ENCODE assay signal across 12 mouse cellular contexts in the genomic region with DNA sequence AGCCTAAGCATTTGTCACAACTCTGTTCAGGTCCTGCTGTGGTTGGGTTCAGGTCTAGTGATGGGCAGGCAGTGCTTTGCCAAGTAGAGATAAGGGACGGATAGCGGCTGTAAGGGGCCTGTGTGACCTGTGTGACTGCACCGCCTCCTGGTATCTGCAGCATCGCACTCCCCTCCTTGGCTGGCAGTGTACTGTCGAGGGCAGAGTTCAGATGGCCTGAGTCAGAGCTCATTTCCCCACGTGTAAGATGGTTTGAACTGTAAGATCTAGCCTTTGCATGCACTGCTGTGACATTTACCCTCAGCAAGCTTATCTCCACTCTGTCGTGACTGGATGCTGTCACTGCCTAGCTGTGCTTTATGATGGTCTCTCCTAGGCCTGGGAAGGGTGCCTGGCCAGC. TPM values are rescaled to one million over a fixed set of nuclear protein-coding genes. Genes with fewer than 3 reads are reported as not detected.
A peak's percentile ranks its signal among the peaks of the same experiment; 100 is the strongest.
DNase-seq lines count a peak whose midpoint lies in the region; ATAC-seq lines count a peak whose summit lies in the region.
"Had no signal": no experiment of that assay in that cellular context is flagged by ENCODE, and none has a peak within 500 bp of the region (broad histone marks: within the 10 kb centered on the region; RNA-seq: fewer than 3 reads in every experiment).

No protein-coding gene starts in this region.

- peaks cover 51% of the 10 kb centered on the region for H3K4me1 ChIP-seq in kidney, embryonic 16.5 days (ENCODE audit: insufficient read depth, low read length)
- H3K4me1 ChIP-seq in intestine, embryonic 16.5 days (ENCODE audit: control insufficient read depth, insufficient read depth, low read length): peaks cover 31% of the 10 kb centered on the region
- H3K4me1 ChIP-seq in megakaryocyte, embryonic 14.5 days: peaks cover 99% of the 10 kb centered on the region

- H3K4me2 ChIP-seq in kidney, embryonic 16.5 days (replicated peaks; ENCODE audit: low read depth, low read length): no peak overlapping the region
- H3K4me2 ChIP-seq in intestine, embryonic 16.5 days (ENCODE audit: low read depth, low read length): no peak overlapping the region
- H3K4me2 ChIP-seq: limb, embryonic 12.5 days had no signal

- H3K27ac ChIP-seq in kidney, embryonic 16.5 days (ENCODE audit: low read length): no peak overlapping the region
- H3K27ac ChIP-seq in intestine, embryonic 16.5 days (ENCODE audit: low read length): no peak overlapping the region; the same call in 1 of the 2 replicates
- H3K27ac ChIP-seq: limb, embryonic 12.5 days had no signal

- no peak overlapping the region for H3K4me3 ChIP-seq in kidney, embryonic 16.5 days (ENCODE audit: low read length)
- H3K4me3 ChIP-seq in intestine, embryonic 16.5 days (ENCODE audit: low read length): no peak overlapping the region
- peak overlapping the region; percentile 85 for H3K4me3 ChIP-seq in megakaryocyte, embryonic 14.5 days (replicated peaks)
- H3K4me3 ChIP-seq: limb, embryonic 12.5 days; myocyte had no signal

- ATAC-seq in kidney, embryonic 16.5 days (ENCODE audit: low FRiP score, low TSS enrichment): no peak
- ATAC-seq in intestine, embryonic 16.5 days: peak; percentile 83
- ATAC-seq: forebrain, embryonic 16.5 days had no signal

- 54% methylated on average over 7 of the region's 7 CpGs for WGBS in kidney, embryonic 16.5 days
- WGBS in intestine, embryonic 16.5 days: 40% methylated on average over 7 of the region's 7 CpGs

- H3K27me3 ChIP-seq in kidney, embryonic 16.5 days (ENCODE audit: insufficient read depth, low read length): no peaks in the 10 kb centered on the region
- no peaks in the 10 kb centered on the region for H3K27me3 ChIP-seq in intestine, embryonic 16.5 days (replicated peaks; ENCODE audit: control insufficient read depth, insufficient read depth, low read length)
- H3K27me3 ChIP-seq in megakaryocyte, embryonic 14.5 days (replicated peaks): no peaks in the 10 kb centered on the region
- H3K27me3 ChIP-seq: limb, embryonic 12.5 days had no signal

- peak; percentile 70 for DNase-seq in adrenal gland, adult 2 months
- no peak for DNase-seq in adrenal gland, postnatal 4 days (ENCODE audit: low spot score in 2 of 2)
- peak; percentile 23 to 34 for DNase-seq in kidney, adult 8-10 months
- DNase-seq in right cerebral cortex, postnatal 36 days (ENCODE audit: low spot score in 2 of 2): no peak
- no peak for DNase-seq in embryo, embryonic 9.5 days (ENCODE audit: extremely low spot score)
- DNase-seq: right cerebral cortex, postnatal 25 days had no signal

- no peak overlapping the region for H3K9ac ChIP-seq in kidney, embryonic 16.5 days (replicated peaks; ENCODE audit: low read length)
- H3K9ac ChIP-seq in intestine, embryonic 16.5 days (ENCODE audit: low read depth, low read length): no peak overlapping the region

- H3K9me3 ChIP-seq in kidney, embryonic 16.5 days (ENCODE audit: low read length): no peaks in the 10 kb centered on the region
- no peaks in the 10 kb centered on the region for H3K9me3 ChIP-seq in intestine, embryonic 16.5 days (ENCODE audit: control insufficient read depth, low read length)
- no peaks in the 10 kb centered on the region for H3K9me3 ChIP-seq in megakaryocyte, embryonic 14.5 days
- H3K9me3 ChIP-seq: limb, embryonic 12.5 days had no signal

- H3K36me3 ChIP-seq in kidney, embryonic 16.5 days (ENCODE audit: insufficient read depth, low read length): peaks cover 1% of the 10 kb centered on the region; the same call in 1 of the 2 replicates
- no peaks in the 10 kb centered on the region for H3K36me3 ChIP-seq in intestine, embryonic 16.5 days (ENCODE audit: control insufficient read depth, insufficient read depth, low read length)
- peaks cover 61% of the 10 kb centered on the region for H3K36me3 ChIP-seq in megakaryocyte, embryonic 14.5 days (replicated peaks; ENCODE audit: low read length)

RNA-seq across cellular contexts. Expression of gene Arhgef7, which starts 48.4 kb away (rescaled TPM):
- 10 to 100 TPM; 39.3 to 41.8 TPM for total RNA-seq in adrenal gland, adult 2 months (2021)
- polyA plus RNA-seq in adrenal gland, adult 2 months (2012; rRNA removed): 22.2 and 29.9 TPM in 2 replicates
- total RNA-seq in adrenal gland, postnatal 4 days (2021): 10 to 100 TPM; 72.8 to 74.1 TPM
- 43.3 and 46.2 TPM in 2 replicates for polyA plus RNA-seq in kidney, embryonic 16.5 days (2015; fragmentation: Nextera tagmentation; extraction: Ambion mirVana)
- polyA plus RNA-seq in intestine, embryonic 16.5 days (2015; fragmentation: Nextera tagmentation; extraction: Ambion mirVana): 23.9 and 24.0 TPM in 2 replicates
- polyA plus RNA-seq in megakaryocyte, embryonic 14.5 days (2012; ENCODE audit: insufficient read depth, low replicate concordance): 44.5 and 95.5 TPM in 2 replicates

Comparison
In these comparisons a context has a peak if more than half of its experiments do, and no peak if none do; other contexts are left out.
1. DNase-seq: peak in adrenal gland, adult 2 months (single experiment) and kidney, adult 8-10 months (2 of 2); none in adrenal gland, postnatal 4 days (0 of 2), right cerebral cortex, postnatal 36 days (0 of 2) and embryo, embryonic 9.5 days (single experiment).